Mouse (Mus musculus) WW6 (cell line): ENCODE measurements around the gene Rab43.

Source experiments
- DNase-seq: peaks from one replicate; pipeline ENCODE4 v3.0.0-alpha.2; 2013; ENCODE audit warnings: low read depth, low spot score

Gene Rab43

DNA sequence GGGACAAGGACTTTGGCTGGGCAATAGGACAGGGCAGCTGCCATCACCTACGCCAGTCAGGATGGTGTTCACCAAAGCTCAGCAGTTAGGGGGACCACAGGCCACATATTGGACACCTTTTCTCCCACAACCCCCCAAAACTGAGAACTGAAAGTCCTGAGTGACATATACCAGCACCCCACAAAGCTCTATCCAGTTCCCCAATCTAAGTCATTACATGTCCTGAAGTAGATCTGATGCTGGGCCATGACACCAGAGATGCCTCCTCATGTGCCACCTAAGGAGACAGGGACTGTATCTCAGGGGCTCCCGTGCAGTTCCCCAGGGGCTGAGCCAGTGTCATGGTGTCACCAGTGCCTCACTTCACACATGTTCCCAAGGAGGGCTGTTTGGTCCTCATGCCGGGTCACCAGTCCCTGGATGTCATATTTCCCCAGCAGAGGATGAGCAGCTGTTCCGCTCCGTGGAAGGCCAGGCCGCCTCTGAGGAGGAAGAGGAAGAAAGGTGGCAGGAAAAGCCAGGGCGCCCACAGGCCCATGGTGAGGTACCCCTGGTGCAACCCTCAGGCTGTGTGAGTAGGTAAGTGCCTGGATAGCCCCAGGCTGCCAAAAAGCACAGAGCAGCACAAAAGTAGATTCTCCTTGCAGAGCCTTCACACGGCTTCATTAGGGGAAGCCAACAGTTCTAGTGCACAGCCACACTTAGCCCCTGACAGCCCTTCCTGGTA, 61.6 kb downstream of the Rab43 start:
- DNase-seq = no peak

DNA sequence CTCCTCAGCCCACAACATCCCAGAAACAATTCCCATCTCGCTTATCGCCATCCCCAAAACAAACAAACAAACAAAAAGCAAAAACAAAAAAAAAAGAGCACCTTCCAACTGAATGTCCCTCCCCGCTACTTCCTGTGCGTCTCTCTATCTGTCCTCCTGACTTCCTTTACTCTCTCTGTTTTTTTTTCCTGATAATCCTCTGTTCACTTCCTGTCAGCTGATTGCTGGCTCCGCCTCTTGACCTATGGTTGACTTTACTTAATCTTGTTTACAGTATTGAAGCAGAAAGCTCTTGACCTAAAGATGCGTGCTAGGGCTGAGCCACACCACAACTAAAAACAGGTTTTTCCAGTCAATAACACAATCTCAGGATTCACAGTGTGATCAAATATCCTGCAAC, 63.4 kb downstream of the Rab43 start:
- no peak for DNase-seq

DNA sequence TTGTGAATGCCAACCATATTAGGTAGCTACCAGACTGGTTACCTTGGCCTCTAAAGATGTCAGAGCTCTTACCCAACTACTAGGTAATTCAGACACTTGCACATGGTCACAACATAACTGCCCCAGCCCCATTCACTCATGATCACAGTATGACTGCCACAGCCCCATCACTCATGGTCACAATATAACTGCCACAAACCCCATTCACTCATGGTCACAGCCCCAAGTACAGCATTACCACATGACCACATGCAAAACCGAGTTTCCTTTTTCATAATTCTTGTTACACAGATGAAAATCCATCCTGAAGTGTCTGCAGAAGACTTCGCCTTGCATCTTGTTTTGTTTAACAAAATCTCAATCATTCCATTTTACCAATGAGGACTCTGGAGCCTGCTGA, 63.9 kb downstream of the Rab43 start:
- no peak for DNase-seq

DNA sequence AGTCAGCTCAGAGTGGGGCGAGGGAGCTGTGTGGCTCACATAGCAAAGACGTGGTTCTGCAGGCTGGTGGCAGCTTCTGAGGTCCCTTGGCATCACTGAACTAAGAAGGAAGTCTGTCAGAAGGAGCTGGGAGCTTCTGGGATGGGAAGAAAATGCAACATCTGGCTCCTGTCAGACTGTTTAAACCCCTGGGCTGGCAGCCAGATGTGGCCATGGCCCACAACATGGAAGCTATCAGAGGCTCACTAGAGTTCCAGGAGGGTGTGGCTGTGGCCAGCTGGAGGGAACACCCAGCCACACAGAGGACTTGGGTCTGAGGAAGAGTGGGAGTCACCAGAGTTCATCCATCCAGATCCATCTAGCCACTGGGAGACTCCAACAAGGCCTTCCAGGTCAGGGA, 65.1 kb downstream of the Rab43 start:
- no peak for DNase-seq

DNA sequence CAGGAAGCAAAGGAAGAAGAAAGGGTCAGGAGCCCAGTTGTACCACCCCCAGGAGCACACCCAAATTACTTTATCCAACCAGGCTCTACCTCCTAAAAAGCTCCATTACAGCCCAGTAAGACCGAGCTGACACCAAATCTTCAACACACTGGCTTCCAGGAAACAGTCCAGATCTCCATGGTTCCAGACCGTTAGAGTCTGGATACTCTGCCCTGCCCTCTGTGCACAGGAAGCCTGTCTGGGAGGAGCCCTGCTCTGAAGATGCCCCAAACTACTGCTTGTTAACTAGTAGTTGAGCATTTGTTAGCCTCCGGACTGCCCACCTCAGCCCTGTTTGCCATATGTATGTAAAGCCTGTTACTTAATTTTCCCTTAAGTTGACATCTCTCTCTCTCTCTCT, 65.9 kb downstream of the Rab43 start:
- no peak for DNase-seq

DNA sequence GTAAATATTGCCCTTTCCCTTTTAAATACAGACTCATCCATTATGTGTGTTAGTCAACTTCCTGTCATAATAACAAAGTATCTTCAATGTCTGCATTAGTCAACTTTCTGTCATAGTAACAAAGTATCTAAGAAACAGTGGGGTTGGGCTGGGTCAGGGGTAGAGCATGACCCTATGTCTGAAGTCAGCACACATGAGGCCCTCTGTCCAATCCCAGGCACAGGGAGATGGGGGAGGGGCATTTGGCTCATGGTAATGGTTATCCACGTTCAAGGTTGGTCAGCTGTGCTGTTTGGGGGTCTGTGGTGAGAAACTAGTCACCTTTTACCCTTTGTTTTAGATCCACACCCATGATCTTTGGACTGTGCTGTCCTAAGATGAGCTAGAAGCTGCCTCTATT, 66.7 kb downstream of the Rab43 start:
- DNase-seq = no peak

DNA sequence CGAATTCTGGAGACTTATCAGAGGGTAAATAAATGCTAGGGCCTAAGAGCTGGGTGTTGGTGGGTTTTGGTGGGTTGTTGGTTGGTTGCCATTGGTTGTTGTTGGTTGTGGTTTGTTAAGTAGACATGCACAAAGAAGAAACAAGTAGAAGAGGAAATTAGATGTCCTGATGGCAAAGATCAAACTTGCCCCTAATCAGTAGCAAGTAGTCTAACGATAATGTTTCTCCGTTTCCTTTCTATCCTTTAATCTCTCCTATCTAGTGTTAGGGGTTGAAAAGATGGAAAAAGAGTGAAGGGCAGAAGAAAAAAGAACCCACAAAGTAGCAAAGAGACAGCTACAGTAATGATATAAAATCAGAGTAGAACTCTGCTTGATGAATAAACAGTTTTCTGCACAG, 67.3 kb downstream of the Rab43 start:
- DNase-seq = no peak

DNA sequence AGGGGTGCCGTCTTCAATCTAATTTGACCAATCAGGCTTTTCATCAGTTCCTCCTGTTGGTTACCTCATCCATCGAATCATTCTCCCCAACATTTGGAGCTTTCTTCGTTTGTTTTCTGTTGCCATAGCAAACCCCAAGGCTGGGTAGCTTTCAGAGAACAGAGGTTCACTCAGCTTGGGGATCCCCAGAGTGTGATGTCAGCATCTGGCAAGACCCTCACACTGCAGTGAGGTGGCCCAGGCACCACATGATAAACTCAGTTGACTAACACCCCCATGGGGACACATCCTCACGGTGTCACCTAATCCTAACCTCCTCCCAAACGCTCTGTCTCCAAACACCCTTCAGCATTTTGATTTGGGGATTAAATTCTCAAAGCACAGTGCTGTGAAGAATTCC, 68.7 kb downstream of the Rab43 start:
- no peak for DNase-seq

DNA sequence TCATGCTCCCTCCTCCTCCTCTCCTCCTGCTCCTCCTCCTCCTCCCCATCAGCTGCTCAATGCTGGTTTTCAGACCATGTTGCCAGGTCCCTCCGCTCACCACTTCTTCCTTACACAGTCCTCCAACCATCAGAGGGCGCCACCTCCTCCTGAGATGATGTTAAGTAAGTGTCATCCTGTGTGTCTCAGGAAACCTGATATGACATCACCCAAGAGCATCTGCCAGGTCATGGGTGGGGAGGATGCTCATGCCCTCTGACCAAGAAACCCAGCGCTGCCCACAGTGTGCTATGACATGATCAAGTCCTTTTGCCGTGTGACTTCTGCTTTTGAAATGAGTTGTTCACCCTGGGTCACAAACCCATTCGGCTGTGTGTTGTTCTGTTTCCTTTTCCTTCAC, 69.2 kb downstream of the Rab43 start:
- DNase-seq = peak; percentile 47

DNA sequence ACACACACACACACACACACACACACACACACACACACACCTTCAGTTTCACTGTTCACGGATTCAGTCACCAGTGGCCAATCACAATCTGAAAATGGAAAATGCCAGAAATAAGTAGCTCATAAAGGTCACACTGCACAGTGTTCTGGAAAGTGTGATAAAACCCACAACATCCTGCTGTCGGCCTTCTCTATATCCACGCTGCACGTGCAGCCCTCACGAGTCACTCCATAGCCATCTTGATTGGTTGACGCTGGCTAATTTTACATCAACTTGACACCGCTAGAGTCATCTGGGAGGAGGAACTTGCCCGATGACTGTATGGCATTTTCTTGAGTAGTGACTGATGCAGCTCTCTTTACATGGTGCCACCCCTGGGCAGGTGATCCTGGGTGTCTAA, 70.0 kb downstream of the Rab43 start:
- DNase-seq = no peak

DNA sequence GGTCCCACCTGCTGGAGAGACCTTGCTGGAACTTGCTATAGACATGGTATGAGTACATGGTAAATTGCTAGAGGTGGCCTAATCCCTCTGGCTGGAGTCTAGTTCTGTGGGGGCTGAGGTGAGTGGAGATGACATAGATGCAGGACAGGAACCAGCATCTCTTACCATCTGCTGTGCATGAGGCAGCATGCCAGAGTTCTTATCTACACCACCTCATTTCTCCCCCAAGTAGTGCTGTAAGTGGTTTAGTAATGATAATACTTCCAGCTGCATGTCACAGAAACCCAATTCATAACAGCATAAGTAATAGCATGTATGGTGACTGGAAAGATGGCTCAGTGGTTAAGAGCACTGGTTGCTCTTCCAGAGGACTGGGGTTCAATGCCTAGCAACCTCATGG, 71.5 kb downstream of the Rab43 start:
- DNase-seq = no peak

DNA sequence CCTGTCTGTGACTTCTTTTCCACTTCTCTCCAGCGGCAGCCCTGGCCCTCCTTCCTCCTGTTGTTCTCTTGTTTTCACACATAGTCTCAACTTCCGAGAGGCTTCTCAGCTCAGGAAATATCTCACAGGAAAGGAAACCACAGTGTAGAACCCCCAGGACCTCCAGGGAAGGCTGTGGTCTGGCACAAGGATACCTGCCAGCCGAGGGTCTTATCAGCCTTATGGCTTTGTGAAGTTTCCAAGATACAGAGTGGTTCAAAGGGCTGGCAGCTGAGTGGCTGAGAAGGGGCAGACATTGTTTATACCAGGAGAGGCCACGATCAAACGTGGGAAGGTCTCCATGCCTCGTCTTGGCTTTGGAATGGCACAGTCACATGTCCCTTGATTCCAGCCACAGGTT, 72.1 kb downstream of the Rab43 start:
- DNase-seq = no peak
